Mouse (Mus musculus) embryo, embryonic 11 days (tissue): ENCODE measurements around the gene Hist2h3c2.

ENCODE experiments used
- DNase-seq: peaks from one replicate; pipeline ENCODE4 v3.0.0-alpha.2; 2015

The Hist2h3c2 gene

DNA sequence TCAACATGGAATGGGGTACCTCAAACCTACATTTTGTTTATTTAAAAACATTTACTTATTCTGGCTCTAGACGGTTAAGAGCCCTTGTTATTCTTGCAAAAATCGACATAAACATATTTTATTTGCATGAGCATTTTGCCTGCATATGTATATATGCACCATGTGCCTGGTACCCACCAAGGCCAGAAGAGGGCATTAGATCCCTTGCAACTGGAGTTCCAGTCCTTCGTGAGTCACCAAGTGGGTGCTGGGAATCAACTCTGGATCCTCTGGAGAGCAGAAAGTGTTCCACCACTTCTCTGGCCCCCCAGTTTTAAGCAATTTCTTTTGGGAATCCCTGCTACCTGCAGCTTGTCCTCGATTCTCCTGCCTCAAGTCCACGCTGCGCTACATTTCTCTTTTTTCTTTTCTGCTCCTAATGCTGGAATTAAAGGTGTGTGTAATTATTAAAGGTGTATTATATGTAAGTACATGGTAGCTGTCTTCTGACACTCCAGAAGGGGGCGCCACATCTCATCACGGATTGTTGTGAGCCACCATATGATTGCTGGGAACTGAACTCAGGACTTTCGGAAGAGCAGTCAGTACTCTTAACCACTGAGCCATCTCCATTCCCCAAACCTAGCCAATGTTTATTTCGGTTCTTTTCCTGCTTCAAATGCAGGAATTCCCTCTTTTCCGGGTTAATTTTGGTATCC is 43.2 kb downstream of the Hist2h3c2 start:
- no peak for DNase-seq

DNA sequence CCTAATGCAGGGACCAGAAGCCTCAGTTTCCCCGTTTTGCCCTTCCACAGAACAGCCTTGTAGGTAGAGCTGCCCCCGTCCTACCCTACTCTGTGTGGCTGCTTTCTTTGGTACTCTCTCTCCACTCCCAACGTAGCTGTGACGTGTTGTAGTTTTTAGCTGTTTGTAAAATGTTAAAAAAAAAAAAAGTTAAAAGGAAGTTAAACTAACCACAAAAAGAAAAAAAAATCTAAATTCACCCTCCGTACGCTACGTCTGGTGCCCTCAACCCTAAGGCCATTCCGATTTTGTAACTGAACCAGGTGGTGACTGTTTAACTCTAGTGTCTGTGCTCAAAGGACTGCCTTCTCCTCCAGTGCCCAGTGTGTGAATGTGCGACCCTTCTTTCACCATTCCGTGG is 44.0 kb downstream of the Hist2h3c2 start:
- no peak for DNase-seq

DNA sequence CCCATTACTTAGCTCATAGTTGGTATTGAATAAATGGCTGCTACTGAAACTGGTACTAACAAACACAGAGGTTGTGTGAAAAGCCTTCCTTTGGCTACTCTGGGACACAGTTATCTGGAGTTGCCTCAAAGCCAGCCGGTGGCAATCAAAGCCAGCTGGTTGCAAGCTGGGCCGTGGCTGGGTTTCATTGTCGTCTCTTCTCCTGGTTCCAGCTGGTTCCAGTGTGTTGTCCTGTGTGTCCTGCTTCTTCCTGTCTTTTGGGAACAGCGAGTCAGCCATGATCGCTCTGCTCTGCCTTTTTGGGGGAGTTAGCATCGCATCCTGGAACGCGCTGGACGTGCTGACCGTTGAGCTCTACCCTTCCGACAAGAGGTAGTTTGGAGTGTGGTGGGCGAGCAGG is 46.0 kb downstream of the Hist2h3c2 start:
- DNase-seq: no peak
